Mouse (Mus musculus) thymus, postnatal 4 days (tissue): ENCODE measurements around the gene Prss33.
A peak's percentile ranks its signal among the peaks of the same experiment; 100 is the strongest.

Experiments used
- DNase-seq: peaks from one replicate; pipeline ENCODE4 v3.0.0; 2021

Prss33 gene

GRCm38 (mm10) chr17:23825591-23825990 is 10.3 kb downstream of the Prss33 start:
- no peak for DNase-seq

DNA sequence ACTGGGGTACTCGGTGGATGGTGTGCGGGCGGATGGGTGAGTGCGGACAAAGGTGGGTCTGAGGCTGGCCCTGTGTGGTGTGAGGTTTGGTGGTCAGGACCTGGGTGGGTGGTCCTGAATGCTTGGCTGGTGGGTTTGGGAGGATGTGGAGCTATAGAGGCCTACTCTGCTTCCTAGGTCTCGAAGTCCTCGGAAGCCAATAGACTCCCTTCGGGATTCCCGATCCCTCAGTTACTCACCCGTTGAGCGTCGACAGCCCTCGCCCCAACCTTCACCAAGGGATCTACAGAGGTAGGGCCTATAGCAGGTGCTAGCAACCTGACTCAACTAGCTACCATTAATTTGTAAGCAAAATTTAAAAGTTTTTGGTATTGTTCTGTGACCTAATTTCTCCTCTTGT is 12.2 kb downstream of the Prss33 start:
- DNase-seq, result no peak

- DNase-seq, result no peak
These were observed 12.8 kb downstream of the Prss33 start for GRCm38 (mm10) chr17:23823018-23823417.

- no peak for DNase-seq
These were observed 13.8 kb downstream of the Prss33 start for GRCm38 (mm10) chr17:23822094-23822493.

- DNase-seq, result no peak
These were observed 15.1 kb downstream of the Prss33 start for GRCm38 (mm10) chr17:23820731-23821130.

DNA sequence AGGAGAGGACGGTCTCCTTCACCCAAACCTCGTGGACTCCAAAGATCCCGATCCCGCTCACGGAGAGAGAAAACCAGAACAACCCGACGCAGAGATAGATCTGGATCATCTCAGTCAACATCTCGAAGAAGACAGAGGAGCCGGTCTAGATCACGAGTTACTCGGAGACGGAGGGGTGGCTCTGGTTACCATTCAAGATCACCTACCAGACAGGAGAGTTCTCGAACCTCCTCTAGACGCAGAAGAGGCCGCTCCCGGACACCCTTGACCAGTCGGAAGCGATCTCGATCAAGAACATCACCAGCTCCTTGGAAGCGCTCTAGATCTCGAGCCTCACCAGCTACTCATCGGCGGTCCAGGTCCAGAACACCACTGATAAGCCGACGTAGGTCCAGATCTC is 16.6 kb downstream of the Prss33 start:
- DNase-seq, result no peak

GRCm38 (mm10) chr17:23818579-23818978 is 17.3 kb downstream of the Prss33 start:
- DNase-seq, result no peak

GRCm38 (mm10) chr17:23815641-23816040 is 20.2 kb downstream of the Prss33 start:
- no peak for DNase-seq

- DNase-seq, result no peak
These were observed 27.9 kb downstream of the Prss33 start for GRCm38 (mm10) chr17:23807918-23808317.

DNA sequence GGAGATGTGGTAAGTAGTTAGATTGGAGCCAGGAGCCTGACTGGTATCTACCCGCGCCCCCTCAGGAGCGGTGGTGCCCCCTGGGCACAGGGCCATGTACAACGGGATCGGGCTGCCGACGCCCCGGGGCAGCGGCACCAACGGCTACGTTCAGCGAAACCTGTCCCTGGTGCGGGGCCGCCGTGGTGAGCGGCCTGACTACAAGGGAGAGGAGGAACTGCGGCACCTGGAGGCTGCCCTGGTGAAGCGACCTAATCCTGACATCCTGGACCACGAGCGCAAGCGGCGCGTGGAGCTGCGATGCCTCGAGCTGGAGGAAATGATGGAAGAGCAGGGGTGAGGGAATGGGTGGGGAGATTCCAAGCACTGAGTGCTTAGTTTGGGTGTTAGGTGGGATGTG is 29.0 kb downstream of the Prss33 start:
- peak; percentile 37 for DNase-seq

GRCm38 (mm10) chr17:23804426-23805085 is 31.3 kb downstream of the Prss33 start:
- no peak for DNase-seq

DNA sequence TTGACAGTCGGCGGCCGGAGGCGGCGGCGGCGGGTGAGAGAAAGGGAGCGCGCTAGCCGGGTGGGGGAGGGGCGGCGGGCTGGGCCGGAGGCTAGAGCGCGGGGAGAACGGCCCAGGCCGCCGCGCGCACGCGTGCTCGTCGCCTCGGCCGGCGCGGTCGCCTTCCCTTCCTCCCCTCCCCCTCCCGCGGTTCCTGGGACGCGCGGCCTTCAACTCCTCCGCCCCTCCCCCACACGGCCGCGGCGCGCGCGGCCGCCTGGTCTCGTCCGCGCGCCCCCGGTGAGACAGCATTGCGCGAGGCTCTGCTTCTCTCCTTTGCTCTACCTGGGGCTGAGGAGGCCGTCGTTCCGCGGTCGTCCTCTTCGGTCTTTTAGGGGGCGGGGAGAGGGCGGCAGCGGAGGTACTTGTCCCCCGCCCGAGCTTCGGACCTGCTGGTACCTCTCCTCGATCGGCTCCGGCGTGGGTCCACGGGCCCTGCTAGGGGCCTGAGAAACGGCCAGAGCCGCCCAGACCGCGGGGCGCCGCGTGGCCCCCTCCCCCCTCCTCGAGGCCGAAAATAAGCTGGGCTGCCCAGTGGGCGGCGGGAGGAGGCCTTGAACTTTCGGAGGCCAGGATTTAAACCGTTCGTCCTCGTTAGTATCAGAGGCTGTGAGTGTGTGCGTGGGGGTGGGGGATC is 32.4 kb downstream of the Prss33 start:
- DNase-seq, result peak; percentile 90

DNA sequence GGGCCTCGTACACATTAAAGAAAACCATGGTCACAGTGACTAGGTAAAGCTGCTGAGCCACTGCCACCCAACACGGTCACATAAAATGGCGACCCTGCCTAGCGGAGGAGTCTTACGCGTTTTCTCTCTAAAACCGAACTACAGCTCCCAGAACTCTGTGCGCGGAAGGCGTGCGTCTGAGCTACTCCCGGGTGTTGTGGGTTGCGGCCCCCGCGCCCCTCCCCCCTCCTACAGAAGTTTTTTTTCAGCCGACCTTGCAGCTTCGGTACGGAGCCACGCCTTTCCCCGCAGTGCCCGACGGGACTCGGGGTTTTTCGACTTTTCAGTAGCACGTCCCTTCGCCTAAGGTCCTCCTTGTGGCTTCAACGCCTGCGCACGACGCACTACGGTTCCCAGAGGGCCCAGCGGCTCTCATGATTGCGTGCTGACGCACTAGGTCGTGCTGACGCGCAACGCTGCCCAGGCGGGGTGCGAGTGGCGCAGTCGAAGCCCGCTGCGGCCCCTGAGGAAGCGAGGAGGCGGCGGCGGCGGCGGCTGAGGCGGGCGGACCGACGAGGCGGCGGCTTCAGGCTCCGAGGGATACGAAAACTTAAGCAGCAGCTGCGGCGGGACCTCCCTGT is 33.0 kb downstream of the Prss33 start:
- DNase-seq, result peak; percentile 96

- DNase-seq, result no peak
These were observed 34.2 kb downstream of the Prss33 start for GRCm38 (mm10) chr17:23801627-23802026.

DNA sequence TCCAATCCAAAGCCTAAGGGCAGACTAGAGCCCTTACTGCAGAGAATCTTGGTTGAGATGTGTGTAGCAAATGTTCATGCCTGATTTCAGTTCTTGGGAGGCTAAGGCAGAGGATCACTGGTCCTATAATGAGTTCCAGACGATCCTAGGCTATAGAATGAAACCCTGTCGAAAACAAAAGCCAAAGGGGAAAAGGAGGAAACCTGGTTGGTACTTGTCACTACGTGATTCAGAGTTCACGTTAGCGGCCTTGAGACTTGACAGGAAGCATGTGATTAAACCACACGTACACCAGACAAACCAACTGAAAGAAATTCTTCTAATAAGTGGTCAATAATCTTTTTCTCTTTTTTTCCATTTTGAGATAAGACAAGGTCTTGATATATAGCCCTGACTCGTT is 38.5 kb downstream of the Prss33 start:
- no peak for DNase-seq

DNA sequence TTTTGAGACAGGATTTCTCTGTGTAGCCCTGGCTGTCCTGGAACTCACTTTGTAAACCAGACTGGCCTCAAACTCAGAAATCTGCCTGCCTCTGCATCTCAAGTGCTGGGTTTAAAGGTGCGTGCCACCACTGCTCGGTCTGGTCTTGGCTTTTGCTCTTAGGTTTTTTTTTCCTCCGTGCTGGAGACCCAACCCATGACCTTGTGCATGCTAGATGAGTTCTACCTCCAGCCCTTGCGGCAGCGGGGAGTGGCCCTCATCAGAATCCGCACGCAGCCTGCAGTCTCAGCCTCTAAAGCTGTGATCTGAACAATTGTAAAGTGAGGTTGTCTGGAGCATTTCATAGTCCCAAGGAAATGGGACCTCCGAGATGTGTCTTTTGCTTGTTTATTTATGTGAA is 40.5 kb downstream of the Prss33 start:
- DNase-seq, result no peak

- peak; percentile 38 for DNase-seq
These were observed 44.8 kb downstream of the Prss33 start for GRCm38 (mm10) chr17:23791079-23791357.

- peak; percentile 69 for DNase-seq
These were observed 45.4 kb downstream of the Prss33 start, which contains the start of gene Srrm2 for GRCm38 (mm10) chr17:23790269-23791078. Gene Srrm2 (plus strand): TSS chr17:23790532.

DNA sequence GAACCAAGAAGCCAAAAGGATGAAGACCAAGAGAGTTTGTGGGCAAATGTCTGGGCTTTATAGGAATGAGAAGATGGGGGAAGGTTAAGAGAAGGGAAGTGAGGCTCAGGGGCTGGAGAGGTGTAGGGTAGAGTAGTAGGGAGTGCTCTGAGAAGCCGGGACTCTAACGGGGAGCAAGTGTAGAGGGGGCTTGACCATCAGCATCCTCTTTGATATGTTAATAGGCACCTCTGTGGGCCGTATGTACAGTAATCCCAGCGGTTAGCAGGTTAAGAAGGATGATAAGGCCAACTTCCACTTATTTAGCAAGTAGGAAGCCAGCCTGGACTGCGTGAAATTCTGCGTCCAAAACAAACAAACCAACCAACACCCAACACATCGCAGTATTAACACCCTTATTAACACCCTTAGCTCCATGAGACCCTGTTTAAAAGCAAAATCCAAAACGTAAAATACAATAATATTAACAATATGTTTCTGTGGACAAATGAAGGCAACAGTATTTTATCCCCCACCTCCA is 46.0 kb downstream of the Prss33 start:
- no peak for DNase-seq

DNA sequence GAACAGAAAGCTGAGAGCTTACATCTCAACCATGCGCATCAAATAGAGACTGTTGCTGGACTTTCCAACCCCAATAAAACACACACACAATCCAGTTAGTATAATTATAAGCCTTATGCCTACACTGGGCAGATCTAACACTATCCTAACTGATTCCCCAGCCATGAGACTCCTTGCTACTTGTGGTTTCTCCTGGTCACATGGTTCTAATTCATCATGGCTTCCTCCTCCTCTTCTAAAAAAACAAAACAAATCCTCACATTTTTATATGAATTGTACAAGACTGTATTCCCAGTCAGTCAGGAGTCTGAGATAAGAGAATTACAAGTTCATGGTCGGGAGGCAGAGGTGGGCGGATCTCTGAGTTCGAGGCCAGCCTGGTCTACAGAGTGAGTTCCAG is 46.9 kb downstream of the Prss33 start:
- DNase-seq, result no peak

GRCm38 (mm10) chr17:23786510-23786931 is 49.3 kb downstream of the Prss33 start:
- DNase-seq, result no peak

GRCm38 (mm10) chr17:23785561-23786471 is 50.0 kb downstream of the Prss33 start, which contains the start of gene Flywch2:
Gene Flywch2 (minus strand): TSS chr17:23786081.
- DNase-seq, result peak; percentile 84
